Mouse (Mus musculus) mesoderm, embryonic 11.5 days (tissue): ENCODE measurements at regions not wholly inside any gene's neighbourhood (a gene's known extent, or its start where the extent isn't known, plus 50 kb on each side); places are given as distances from the start of the nearest gene placed in this dataset.

Source experiments
- DNase-seq: peaks from one replicate; pipeline ENCODE4 v3.0.0-alpha.2; 2012; ENCODE audit warnings: low read depth, low spot score

DNA sequence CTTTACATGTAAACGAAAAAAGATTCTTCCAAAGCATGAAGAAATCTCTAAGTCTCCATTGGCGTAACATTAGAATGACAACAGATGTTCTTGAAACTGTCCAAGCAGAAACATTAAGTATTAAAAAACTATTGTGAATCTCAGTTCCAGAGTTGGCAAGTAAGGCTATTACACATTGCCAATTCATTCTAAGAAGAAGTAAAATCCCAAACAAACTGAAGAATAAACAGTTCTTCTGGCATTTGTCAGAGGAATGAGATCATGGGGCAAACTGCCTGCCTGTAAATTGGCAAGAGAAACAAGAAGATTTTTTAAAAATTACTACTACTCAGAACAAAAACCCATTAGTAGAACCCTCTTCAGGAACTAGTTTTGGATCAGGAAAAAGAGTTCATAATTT, 680.1 kb downstream of the Nova1 start:
- DNase-seq, result no peak

DNA sequence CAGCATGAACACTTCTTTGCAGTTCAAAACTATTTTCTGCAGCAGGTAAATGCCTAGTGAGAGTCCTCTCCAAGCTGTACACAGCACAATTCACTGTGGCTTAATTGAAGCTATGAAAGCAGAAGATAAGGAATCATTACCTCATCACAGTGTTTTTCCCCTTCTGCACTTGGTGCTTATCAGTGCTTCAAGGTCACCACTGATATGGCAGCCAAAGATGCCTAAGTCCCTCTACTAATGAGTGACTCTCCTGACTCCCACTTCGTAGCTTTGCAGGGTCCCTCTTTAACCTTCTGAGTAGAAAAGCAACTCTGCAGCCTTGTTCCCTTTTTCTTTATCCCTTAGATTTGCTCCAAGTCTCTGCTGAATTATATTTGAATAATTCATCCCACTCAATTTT, 692.9 kb downstream of the Nova1 start:
- DNase-seq, result no peak

DNA sequence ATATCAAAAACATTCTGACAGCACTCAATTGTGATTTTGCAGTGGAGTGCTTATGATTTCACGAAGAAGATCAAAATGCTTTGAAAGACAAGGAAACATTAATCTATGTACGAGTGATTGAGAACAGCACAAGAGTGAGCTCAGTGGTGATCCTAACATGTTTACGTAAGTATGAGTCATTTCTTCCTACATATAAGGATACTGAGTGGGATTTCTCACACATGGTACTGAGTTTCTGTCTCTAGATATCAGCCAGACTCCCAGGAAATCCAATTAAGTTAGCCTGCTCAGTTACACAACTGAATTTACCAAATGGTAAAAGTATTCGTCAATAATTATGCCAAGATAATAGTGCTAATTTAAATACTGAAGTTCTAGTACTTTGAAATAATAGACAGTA, 707.4 kb downstream of the Nova1 start:
- DNase-seq, result no peak

DNA sequence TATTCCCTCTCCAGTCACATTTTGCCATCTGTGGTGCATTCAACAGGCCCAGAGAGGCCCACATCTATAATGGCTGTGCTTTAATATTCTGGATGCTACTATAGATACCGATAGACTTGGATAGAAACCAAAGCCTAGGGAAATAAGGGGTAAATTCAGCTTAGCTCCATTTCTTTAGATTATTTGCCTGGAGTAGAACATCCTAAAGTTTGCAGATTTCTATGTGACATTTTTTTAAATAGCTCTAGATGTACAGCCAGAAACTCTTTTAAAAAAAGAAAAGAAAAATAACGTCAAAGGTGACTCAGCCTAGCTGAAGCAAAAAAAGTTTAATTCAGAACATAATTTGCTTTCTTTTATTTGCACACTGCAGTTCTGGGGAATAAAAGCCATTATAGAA, 735.4 kb downstream of the Nova1 start:
- DNase-seq, result no peak

DNA sequence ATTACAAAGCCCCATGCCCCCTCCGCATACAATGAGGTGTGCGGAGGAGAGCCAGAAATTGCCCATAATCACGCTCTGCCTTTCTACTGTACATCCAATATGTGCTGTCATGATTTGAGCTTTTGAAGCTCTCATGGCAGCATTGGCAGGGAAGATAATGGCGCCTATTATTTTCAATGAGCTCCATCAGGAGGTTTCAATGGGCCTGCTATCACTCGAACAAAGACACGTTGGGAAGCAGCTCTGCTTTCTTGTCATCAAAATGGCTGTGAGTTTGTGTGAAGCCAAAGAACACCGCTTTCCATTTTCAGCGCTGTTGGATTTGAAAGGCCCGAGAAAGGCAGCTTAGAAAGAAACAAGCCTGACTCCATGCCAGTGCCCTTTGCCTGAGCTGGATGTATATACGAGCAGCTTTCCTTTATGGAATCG, 742.9 kb downstream of the Nova1 start:
- DNase-seq, result no peak

DNA sequence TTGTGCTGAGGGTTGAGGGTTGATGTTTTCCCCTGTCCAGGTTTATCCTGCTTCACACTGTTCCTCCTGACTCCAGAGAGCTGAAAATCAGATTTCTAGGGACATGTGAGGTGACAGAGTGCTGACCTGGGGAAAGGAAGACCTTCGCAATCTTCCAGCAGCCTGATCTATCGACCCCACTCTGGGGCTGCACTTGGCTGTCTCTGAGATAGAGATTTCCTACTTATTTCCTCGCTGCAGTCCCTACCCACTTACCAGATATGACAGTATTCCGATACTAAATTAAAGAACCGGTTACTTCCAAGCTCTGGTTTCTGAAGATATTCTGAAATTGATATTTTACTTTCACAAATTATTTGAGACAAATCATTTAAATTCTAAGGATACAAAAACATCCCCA, 743.4 kb downstream of the Nova1 start:
- no peak for DNase-seq

DNA sequence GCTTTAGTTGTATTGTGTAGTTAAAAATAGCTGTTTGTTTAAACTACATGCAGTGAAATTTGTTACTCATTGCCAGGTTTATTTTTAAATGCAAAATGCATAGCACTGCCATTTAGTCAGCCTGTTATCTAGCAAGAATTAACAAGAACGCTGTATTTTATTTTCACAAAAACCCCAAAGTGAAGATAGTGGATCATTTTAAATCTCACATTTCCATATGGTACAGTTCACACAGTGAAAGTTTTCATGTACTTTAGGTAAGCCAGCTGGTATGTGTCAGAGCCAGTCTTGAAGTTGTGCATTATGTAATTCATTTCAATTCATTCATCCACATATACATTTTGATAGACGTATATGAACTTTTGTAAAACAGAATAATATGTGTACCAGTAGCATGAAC, 751.8 kb downstream of the Nova1 start:
- DNase-seq, result no peak

DNA sequence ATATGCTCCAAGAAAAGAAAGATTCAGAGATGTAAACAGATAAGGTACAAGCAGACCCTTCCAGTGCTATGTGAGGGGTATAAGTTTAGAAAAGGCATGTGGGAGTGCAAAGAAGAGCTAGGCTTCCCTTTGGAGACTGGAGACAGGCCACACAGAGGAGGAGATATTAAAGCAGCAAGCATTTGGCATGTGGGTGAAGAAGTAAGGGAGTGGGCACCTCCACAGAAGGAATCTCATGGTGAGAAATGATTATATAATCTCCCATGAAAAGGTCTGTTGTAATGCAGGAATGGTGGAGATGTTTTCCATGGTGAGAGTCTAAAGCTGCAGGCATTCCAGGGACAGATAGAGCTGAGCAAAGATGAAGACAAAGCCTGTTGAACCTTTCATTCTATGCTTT, 778.1 kb downstream of the Nova1 start:
- no peak for DNase-seq

DNA sequence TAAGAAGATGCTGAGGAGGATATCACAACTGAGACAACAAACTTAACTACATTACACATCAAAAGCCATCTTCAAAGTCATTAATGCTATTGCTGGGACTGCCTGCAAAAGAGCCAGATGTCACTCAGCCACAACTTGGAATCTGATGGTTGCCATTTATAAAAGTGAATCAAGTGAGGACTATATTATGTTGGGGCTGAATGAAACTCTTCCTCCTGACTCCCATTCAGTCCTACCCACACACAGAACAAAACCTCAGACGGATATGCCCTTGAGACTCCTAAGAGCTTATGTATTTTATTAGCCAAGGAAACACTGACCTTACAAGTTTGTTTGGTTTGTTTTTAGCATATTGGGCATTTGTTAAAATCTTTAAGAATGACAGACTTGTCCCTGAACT, 778.5 kb downstream of the Nova1 start:
- no peak for DNase-seq

DNA sequence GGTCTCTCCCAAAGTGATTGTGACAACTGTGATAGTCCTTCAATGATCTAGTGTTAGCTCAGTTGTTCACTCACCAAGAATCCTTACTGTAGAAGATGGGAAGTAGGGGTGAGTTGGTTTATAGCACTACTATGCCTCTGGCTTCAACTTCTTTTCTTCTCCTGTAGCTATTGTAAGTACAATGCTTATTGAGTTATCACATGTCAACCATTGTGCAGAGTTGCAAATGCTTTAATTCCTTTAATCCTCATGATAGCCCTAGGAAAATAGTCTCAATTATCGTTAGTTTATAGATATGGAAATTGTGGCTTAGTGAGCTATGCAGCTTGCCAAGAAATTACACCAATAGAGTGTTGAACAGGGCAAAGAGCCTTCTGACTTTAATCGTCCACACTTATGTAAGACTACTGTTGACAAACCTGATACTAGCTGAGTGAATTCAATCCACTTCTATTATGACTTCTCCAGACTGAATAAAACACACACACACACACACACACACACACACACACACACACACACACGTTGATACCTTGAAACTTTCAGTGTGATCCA, 782.1 kb downstream of the Nova1 start:
- DNase-seq, result no peak

DNA sequence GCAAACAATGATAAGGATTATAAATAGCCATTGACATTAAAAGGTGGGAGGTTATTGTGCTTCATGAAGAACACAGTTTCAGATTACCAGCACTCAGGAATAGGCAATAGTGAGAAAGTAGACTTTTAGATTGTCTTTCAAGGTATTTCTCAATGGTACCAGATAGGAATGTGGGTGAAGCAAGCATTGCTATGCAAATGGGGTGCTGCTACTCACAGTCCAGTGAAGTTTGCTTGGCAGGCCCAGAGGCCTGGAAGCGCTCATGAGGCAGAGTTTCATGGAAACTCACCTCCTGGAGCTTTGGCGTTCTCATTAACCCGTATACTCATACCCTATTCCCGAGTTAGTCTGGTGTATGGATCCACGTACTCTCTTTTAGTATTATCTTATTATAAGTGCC, 793.5 kb downstream of the Nova1 start:
- DNase-seq, result no peak

DNA sequence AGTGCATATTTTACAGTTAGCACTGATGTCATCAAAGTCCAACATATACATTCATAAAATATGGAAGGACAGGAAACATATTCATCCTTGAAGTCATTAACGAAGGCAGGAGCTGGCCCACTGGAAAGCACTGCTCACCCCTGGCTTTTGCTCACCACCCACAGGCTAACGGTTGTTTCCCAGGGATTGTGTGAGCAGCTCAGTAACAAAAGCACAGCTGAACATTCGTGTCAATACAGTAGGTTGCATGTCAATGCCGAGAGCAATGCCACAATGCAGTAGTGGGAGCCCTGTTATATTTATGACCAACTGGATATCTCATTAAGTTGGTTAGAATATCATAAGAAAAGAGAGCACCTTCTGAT, 797.2 kb downstream of the Nova1 start:
- no peak for DNase-seq

DNA sequence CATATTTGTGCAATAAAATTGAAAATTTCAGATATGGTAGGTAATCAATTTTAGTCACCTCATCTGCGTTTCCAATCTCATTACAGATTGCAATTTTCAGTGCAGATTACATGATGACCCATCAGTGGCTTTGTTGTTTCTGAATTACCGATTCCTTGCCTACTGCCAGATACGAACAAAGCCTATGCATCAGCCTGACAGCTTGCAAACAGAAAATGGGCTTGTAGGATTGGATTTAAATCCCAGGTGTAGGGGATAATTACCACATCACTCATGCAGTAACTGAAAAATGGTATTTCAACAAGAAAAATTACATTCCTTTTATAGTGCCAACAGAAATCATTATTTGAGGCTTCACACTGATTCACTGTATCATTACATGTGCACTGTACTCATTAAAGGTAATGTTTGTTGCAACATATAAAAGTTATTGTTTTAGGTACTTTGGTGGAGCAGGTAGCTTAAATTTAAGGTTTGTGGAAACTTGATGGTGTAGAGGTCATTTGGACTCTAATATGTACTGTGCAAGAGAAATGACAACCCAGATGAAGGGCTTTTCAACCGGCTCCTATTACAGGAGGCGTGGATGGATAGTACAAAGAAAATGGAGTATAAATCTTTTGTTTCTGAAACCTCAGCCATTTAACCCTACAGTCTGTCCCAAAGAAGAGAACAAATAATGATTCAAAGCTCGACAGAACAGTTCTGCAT, 797.7 kb downstream of the Nova1 start:
- no peak for DNase-seq

DNA sequence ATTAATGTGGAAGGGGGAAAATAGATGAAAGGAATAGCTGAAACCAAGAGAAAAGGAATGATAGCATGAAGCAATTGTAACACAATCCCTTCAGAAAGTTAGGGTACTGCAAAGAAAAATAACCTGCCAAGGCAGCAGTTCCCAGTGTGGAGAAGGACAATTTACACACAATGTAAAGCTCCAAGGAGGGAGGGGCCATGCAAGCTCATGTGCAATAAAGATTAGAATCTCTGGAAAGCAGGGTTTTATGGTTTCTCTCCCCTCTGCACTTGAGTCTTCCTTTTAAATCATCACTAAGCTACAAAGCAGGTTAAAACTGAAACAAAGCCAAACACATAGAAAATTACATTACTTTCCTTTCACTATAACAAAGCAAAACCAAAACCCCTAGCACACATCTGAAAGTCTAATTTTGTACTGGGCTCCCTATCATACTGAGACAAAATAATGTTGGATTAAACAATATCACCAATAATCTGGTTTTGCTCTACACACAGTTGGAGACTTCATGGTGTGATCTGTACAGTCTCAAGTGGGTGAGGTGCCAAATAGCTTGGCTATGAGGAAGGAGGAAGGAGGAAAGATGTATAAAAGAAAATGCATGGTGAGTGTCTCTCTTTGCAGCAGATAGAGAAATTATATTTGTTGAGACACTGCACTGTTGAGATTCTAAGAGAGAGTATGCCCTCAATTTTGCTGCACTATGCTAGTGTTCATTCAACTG, 840.9 kb downstream of the Nova1 start:
- DNase-seq, result no peak

DNA sequence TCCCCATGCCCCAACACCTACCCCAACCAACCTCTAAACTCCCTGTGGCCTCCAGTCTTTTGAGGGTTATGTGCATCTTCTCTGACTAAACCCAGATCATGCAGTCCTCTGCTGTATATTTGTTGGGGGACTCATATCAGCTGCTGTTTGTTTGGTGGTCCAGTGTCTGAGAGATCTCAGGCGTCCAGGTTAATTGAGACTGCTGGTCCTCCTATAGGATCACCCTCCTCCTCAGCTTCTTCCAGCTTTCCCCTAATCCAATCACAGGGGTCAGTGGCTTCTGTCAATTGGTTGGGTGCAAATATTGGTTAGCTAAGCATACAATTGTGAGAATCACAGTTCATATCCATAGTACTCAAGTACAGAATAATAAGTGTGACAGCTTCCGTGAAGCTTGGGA, 842.9 kb downstream of the Nova1 start:
- no peak for DNase-seq

DNA sequence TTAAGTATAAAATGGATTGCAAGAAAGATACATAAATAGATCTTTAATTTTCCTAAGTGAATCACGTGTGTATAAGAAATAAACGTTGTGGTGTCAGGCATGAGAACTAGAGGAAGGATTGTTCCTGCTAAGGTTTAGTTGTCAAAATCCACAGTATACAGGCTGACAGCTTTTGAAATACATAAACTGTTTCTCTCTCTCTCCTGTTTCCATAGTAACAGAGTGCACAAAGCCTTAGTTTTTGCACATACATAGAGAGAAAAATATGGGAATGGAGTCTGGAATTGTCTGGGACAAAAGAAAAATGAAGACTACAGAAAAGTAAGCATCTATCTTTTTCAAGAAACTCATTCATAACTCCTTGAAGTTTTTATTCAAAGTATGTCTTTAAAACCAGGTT, 848.3 kb downstream of the Nova1 start:
- DNase-seq, result no peak

DNA sequence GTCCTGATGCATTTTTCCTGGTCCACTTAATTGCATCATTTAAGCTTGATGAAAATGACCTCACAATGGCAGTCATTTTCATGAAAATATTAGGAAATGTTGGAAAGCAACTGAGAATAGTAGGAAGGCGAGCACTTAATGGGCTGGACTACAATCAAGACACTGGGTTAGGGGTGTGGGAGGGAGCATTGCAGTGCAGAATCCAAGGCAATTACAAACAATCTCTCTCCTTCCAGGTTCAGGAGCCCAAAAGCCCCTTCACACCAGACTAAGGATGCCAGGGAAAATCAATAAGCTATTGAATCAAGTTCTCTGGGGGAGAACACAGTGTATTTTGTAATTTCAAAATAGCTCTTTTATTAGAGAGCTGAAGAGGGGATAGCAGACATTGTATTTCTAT, 848.8 kb downstream of the Nova1 start:
- no peak for DNase-seq

DNA sequence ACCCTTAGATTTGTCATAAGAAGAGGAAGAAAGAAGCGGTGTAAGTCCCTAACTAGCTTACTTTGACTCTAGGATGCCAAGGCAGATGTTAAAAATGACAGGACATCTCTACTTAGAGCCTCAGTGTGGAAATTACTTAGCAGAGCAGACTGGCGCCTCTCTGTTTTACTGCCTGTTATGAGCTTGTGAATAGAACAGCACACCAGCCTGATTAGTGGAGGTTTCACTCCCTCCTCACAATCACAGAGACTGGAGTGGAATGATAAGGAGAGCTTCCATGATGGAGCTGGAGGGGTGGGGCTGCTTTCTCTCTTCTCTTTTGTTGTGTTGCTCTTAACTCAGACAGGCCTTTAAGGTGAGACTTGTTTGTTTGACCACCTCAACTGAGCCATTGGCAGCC, 871.8 kb downstream of the Nova1 start:
- no peak for DNase-seq

DNA sequence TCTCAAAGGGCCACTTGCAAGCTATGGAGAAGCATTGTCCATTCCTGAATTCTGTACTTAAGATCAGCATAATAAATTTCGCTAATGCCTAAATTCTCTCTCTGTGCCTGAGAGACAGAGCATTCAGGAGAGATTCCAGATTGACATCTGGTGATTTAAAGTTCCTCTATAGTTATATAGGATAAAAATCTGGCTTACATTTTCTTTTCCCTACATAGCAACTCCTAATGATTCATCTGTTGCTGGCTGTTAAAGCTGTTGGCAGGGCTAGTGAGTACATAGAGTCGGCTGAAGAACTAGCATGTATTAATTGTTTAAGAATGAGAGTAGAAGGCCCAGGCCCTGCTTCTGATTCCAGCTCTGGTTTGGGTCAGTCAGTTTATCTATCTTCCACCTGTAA, 870.0 kb upstream of the Stxbp6 start:
- no peak for DNase-seq

DNA sequence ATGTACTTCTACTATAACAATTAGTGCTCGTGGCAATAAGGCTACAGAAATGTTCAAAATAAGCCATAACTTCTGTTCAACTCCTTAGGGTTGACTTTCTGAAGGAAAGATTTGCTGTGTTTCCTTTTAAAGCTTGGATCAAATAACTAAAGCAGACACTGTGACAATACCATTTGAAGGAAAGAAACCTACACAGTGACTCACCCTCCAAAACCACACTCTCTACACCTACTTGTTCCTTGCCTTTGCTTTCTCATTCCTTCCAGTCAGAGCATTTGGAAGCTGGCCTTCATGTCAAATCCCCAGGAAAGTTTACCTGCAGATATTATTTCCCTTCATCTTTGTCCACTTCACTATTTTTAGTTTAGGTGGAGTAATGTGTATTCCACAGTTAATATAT, 867.9 kb upstream of the Stxbp6 start:
- no peak for DNase-seq

DNA sequence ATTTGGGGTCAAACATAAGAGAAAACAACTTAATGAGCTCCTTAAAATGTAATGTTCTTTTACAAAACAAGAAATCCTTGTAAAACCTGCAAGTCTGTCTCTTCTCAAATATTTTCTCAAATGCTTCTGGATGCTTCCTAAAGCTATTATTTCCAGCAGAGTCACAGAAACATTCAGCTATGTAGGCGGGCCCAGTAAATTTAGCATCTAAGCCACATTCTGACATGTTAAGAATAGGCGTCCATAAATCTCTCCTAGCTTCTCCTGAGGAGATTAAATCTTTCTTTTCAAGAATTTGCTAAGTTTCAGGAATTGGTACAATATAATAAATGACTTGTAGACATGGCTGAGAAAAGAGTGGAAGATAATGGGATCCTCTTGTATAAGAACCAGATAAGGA, 858.9 kb upstream of the Stxbp6 start:
- DNase-seq, result peak; percentile 32

DNA sequence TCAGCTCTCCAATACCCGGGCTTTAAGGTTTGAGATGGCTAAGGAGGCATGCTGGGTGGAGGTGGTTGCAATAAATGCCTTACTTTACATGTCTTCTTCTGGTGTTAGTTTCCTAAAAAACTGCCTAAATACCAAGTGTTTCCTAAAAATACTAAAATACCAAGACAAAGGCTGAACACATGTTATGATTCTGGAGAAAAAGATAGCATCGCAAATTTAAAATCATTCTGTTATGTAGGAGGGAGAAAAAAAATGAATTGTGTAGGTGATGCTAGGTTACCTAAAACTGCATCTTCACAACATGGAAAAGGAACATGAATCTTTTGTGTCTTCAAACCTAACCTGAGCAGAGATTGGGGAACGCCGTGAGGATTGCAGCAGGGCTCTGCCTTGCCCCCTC, 857.7 kb upstream of the Stxbp6 start:
- DNase-seq, result no peak

DNA sequence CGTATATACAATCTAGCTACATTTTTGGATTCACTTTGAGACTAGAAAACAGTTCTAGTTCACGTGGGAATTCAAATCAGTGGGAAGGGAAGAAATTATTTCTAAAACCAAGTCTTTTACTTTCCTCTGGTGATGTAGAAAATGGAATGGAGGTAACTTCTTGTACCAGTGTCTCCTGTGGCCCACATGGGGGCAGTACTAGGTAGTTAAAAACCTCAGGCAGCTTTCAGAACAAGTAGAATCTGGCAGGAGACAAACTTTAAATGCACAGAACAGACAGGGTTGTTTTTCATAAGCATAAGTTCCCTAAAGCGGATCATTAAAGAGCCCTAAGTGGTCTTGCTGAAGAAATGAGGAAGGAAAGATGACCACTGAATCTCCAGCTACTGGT, 855.2 kb upstream of the Stxbp6 start:
- peak; percentile 34 for DNase-seq
